Comparison of ENCODE assay signal across 8 mouse cellular contexts in genomic region chr13:58543066-58543465, GRCm38 (mm10).
A peak's percentile ranks its signal among the peaks of the same experiment; 100 is the strongest.
DNase-seq lines count a peak whose midpoint lies in the region; ATAC-seq and TF ChIP-seq lines count a peak whose summit lies in the region.

No protein-coding gene starts in this region.

- peaks cover 2% of the 10 kb centered on the region for H3K4me1 ChIP-seq in cortical plate, adult 2 months (ENCODE audit: control insufficient read depth, insufficient read depth, low read length)
- H3K4me1 ChIP-seq in midbrain, embryonic 10.5 days = peaks cover 42% of the 10 kb centered on the region

- TF ChIP-seq POLR2A in cortical plate, adult 2 months (IDR thresholded peaks at IDR 0.05; ENCODE audit: extremely low read depth, insufficient read depth, low read length) = no peak

- 45% methylated on average over 7 of the region's 7 CpGs for WGBS in midbrain, embryonic 10.5 days

- no peak for ATAC-seq in activated CD4-positive, CD25-positive, alpha-beta regulatory T cell, adult 4 months

- peaks cover 11% of the 10 kb centered on the region for H3K27me3 ChIP-seq in midbrain, embryonic 10.5 days (ENCODE audit: low read depth, poor library complexity, severe bottlenecking)

- intact Hi-C loops in gastrocnemius, postnatal 14 days (cut with DNase I; ENCODE audit: low total_unique reads) = loop anchor here (2.0 kb wide), 1 partner anchor 254 kb away; no protein-coding TSS in a partner anchor
- intact Hi-C loops in left cerebral cortex, postnatal 10 days (cut with DNase I) = loop anchor here (5.0 to 10.0 kb wide), 3 partner anchors 76 to 258 kb away; partner anchors contain the start of genes Hnrnpk and Rmi1

- no peak overlapping the region for H3K27ac ChIP-seq in cortical plate, adult 2 months (ENCODE audit: insufficient read depth, low read length)
- peak overlapping the region; percentile 38; the same call in 1 of the 2 replicates for H3K27ac ChIP-seq in midbrain, embryonic 10.5 days (replicated peaks)

- DNase-seq in adipocyte (ENCODE audit: low spot score) = peak; percentile 84
- peak; percentile 80 for DNase-seq in gastrocnemius, postnatal 14 days
- DNase-seq in induced T-regulatory cell, adult 2 months (ENCODE audit: low read depth) = peak; percentile 64
- peak; percentile 55 to 85 for DNase-seq in left cerebral cortex, postnatal 10 days (ENCODE audit: extremely low spot score in 1 of 2, low spot score in 2 of 2)
- peak; percentile 86 for DNase-seq in midbrain, embryonic 10.5 days (ENCODE audit: low spot score)
- peak; percentile 80 for DNase-seq in right cerebral cortex, postnatal 4 days

- H3K9me3 ChIP-seq in midbrain, embryonic 10.5 days (replicated peaks) = no peaks in the 10 kb centered on the region

- H3K36me3 ChIP-seq in midbrain, embryonic 10.5 days = no peaks in the 10 kb centered on the region

- peak; percentile 83 for TF ChIP-seq CTCF in cortical plate, adult 2 months (IDR thresholded peaks at IDR 0.05; ENCODE audit: extremely low read depth, insufficient read depth, low read length)

- H3K4me3 ChIP-seq in cortical plate, adult 2 months (ENCODE audit: insufficient read depth, low read length) = no peak overlapping the region
- no peak overlapping the region for H3K4me3 ChIP-seq in midbrain, embryonic 10.5 days
